Mouse (Mus musculus) small intestine, adult 2 months (tissue): Measurements from ENCODE around the gene Terb2.

Experiments used
- CTCF ChIP-seq: fragments of 200-500 bp; IDR thresholded peaks from 2 replicates; pipeline ENCODE4 v1.5.1; 2012; ENCODE audit warnings: low read depth, mild to moderate bottlenecking, control low read depth, inconsistent platforms, low read length, moderate library complexity, mixed read lengths; ENCODE audit not compliant: insufficient replicate concordance, insufficient read length; ENCODE audit errors: extremely low read depth
- POLR2A ChIP-seq: fragments of 200-500 bp; IDR thresholded peaks from 2 replicates; pipeline ENCODE4 v1.6.1; 2012; ENCODE audit warnings: low read depth, mild to moderate bottlenecking, control low read depth, inconsistent platforms, low read length, moderate library complexity

- TF ChIP-seq POLR2A (no peak), CTCF (no peak)
Observed at GRCm38 (mm10) chr2:122221378-122221777, 35.3 kb downstream of the Terb2 start.
